Mouse (Mus musculus): ENCODE measurements around the gene Exoc3l2. TPM values are rescaled to one million over a fixed set of nuclear protein-coding genes. Genes with fewer than 3 reads are reported as not detected.
A peak's percentile ranks its signal among the peaks of the same experiment; 100 is the strongest.

Gene Exoc3l2
- polyA plus RNA-seq, 1 experiment from 2014 or later, result 0.97 TPM

DNA sequence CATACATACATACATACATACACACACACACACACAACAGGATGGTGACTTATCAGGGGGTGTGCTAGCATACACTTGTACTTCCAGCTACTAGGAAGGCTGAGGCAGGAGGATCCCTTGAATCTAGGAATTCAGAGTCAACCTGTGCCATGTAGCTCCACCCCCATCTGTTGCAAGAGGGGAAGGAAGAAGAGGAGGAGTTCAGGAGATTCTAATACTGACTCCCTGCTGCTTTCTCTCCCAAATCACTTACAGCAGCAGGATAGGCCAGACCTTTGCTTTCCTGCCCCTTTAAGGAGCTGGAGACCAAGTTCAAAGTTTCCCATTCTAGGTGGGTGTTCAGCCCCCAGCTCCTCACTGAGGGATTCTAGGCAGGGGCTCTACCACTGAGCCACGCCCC lies 22.4 kb downstream of the Exoc3l2 start:
- Histone ChIP-seq H3K9ac (ENCODE audit: low read length) (no peak overlapping the region), H3K4me3 (ENCODE audit: low read depth, low read length) (no peak overlapping the region), H3K4me1 (replicated peaks; ENCODE audit: control insufficient read depth, insufficient read depth) (no peaks in the 10 kb centered on the region), H3K4me2 (replicated peaks; ENCODE audit: low read depth) (no peak overlapping the region), H3K27me3 (ENCODE audit: control insufficient read depth, insufficient read depth, low read length) (no peaks in the 10 kb centered on the region; the same call in 1 of the 2 replicates), H3K36me3 (ENCODE audit: control insufficient read depth, insufficient read depth, low read length) (no peaks in the 10 kb centered on the region), H3K9me3 (ENCODE audit: control insufficient read depth, low read length) (no peaks in the 10 kb centered on the region), H3K27ac (replicated peaks) (no peak overlapping the region)
- no peak for ATAC-seq (ENCODE audit: low FRiP score, low TSS enrichment)
- no peak for TF ChIP-seq CTCF (IDR thresholded peaks at IDR 0.05; ENCODE audit: low read depth)
- TF ChIP-seq EP300 (optimal IDR thresholded peaks at IDR 0.05), result no peak
- WGBS, result 91% methylated on average over 1 of the region's 1 CpGs
- DNase-seq (ENCODE audit: low spot score), result no peak

DNA sequence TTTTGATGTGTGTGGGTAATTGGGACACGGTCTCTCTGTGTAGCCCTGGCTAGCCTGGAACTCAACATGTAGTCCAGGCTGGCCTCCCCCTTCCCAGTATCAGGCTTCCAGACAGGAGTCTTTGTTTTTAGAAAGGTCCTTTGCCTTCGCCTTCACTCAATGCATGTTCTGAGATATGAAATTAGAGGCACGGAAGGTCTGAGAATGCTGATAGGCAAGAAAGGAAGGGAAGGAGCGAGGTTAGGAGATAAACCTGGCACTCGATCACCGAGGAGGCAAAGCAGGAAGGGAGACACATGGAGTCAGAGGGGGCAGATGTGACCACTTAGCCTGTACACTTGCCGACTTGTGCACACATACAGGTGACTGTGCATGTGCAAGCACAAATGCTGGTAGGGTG lies 23.4 kb downstream of the Exoc3l2 start:
- Histone ChIP-seq H3K4me2 (replicated peaks; ENCODE audit: low read depth) (no peak overlapping the region), H3K9me3 (ENCODE audit: control insufficient read depth, low read length) (no peaks in the 10 kb centered on the region), H3K36me3 (ENCODE audit: control insufficient read depth, insufficient read depth, low read length) (no peaks in the 10 kb centered on the region), H3K4me3 (ENCODE audit: low read depth, low read length) (no peak overlapping the region), H3K9ac (ENCODE audit: low read length) (no peak overlapping the region), H3K4me1 (replicated peaks; ENCODE audit: control insufficient read depth, insufficient read depth) (no peaks in the 10 kb centered on the region), H3K27me3 (ENCODE audit: control insufficient read depth, insufficient read depth, low read length) (peaks cover 7% of the 10 kb centered on the region; the same call in 1 of the 2 replicates), H3K27ac (replicated peaks) (no peak overlapping the region)
- ATAC-seq (ENCODE audit: low FRiP score, low TSS enrichment) (no peak), DNase-seq (ENCODE audit: low spot score) (no peak)
- 83% methylated on average over 7 of the region's 7 CpGs for WGBS
- no peak for TF ChIP-seq EP300 (optimal IDR thresholded peaks at IDR 0.05)
- no peak for TF ChIP-seq CTCF (IDR thresholded peaks at IDR 0.05; ENCODE audit: low read depth)

DNA sequence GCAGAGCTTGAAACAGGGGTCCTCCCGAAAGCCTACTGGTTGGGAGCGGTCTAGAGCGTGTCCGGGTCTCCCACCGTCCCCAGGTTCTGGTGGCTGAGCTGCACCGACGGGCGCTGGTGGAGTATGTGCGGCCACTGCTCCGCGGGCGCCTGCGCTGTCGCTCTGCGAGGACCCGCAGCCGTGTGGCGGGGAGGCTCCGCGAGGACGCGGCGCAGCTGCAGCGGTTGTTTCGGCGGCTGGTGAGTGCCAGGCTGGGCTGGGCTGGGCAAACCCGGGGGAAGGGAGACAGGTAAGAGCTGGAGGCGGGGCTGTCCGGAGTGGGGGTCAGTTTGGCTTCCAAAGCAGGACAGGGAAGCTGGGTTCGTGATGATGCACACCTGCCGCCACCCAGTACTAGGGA lies 26.4 kb downstream of the Exoc3l2 start:
- Histone ChIP-seq H3K4me1 (replicated peaks; ENCODE audit: control insufficient read depth, insufficient read depth) (no peaks in the 10 kb centered on the region), H3K9me3 (ENCODE audit: control insufficient read depth, low read length) (no peaks in the 10 kb centered on the region), H3K4me2 (replicated peaks; ENCODE audit: low read depth) (no peak overlapping the region; the same call in 1 of the 2 replicates), H3K4me3 (ENCODE audit: low read depth, low read length) (0 out of 2 replicates have a peak overlapping the region, but pooled peaks have one; percentile 2), H3K27ac (replicated peaks) (no peak overlapping the region), H3K36me3 (ENCODE audit: control insufficient read depth, insufficient read depth, low read length) (no peaks in the 10 kb centered on the region), H3K27me3 (ENCODE audit: control insufficient read depth, insufficient read depth, low read length) (peaks cover 8% of the 10 kb centered on the region; the same call in 1 of the 2 replicates), H3K9ac (ENCODE audit: low read length) (no peak overlapping the region)
- DNase-seq (ENCODE audit: low spot score), result no peak
- 16% methylated on average over 31 of the region's 31 CpGs for WGBS
- TF ChIP-seq CTCF (IDR thresholded peaks at IDR 0.05; ENCODE audit: low read depth), result no peak
- TF ChIP-seq EP300 (optimal IDR thresholded peaks at IDR 0.05), result no peak
- peak; percentile 19; the same call in 1 of the 2 replicates for ATAC-seq (ENCODE audit: low FRiP score, low TSS enrichment)

DNA sequence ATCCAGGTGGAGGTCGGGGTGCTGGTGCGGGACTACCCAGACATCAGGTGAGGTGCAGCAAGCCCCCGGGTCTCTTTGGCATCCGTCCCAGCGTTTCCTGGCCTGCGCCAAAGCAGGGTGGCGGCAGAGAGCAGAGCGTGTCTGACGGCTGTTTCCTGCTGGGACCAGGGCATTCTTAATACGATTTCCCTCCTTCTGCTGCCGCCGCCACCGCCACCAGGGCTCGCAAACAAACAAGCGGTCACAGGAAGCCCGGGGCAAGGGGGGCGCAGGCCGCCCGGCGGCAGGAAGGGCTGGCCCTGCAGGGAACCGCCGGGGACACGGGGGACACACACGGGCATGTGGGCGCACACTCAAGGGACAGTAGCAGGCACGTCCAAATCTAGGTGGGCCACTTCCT lies 28.6 kb downstream of the Exoc3l2 start:
- no peaks in the 10 kb centered on the region for H3K36me3 ChIP-seq (ENCODE audit: control insufficient read depth, insufficient read depth, low read length)
- ATAC-seq (ENCODE audit: low FRiP score, low TSS enrichment) (peak; percentile 41; the same call in 1 of the 2 replicates), DNase-seq (ENCODE audit: low spot score) (no peak)
- 4% methylated on average over 24 of the region's 26 CpGs for WGBS
- no peaks in the 10 kb centered on the region for H3K9me3 ChIP-seq (ENCODE audit: control insufficient read depth, low read length)
- H3K9ac ChIP-seq (ENCODE audit: low read length), result no peak overlapping the region
- H3K27ac ChIP-seq (replicated peaks), result no peak overlapping the region
- 0 out of 2 replicates have a peak overlapping the region, but pooled peaks have one; percentile 17 for H3K4me3 ChIP-seq (ENCODE audit: low read depth, low read length)
- peak overlapping the region; percentile 23; the same call in 1 of the 2 replicates for H3K4me2 ChIP-seq (replicated peaks; ENCODE audit: low read depth)
- peaks cover 8% of the 10 kb centered on the region; the same call in 1 of the 2 replicates for H3K27me3 ChIP-seq (ENCODE audit: control insufficient read depth, insufficient read depth, low read length)
- H3K4me1 ChIP-seq (replicated peaks; ENCODE audit: control insufficient read depth, insufficient read depth), result no peaks in the 10 kb centered on the region
- TF ChIP-seq CTCF (IDR thresholded peaks at IDR 0.05; ENCODE audit: low read depth) (peak; percentile 50), EP300 (optimal IDR thresholded peaks at IDR 0.05) (no peak)

DNA sequence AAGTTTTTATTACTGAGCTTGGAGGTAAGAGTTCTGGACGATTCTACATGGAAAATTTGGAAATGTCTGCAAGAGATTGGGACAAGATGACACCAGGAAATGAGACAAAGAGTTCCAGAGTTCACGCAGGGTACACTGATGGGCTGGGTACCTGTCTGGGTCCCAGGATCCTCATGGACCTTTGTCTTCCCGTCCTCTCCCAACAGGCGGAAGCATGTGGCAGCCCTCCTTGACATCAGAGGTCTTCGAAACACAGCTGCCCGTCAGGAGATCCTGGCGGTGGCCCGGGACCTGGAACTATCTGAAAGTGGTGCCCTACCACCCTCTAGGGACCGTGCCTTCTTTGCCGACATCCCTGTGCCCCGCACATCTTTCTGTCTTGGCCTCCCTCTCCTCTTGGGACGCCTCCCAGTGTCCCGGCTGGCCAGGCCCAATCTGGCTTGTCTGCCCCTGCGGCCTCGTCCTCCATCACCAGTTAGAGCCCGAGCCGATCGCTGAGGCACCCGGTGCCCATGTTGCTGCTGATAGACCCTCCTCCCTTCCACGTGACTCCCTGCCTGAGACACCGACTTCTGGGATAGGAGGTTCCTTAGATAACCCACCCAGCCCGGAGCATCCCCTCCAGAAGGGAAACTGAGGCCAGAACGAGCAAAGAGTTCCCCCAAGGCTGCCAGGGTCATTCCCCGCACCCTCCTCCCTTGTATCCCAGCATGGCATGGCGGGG lies 31.8 kb downstream of the Exoc3l2 start:
- H3K4me1 ChIP-seq (replicated peaks; ENCODE audit: control insufficient read depth, insufficient read depth), result no peaks in the 10 kb centered on the region
- H3K27ac ChIP-seq (replicated peaks), result 0 out of 2 replicates have a peak overlapping the region, but pooled peaks have one; percentile 14
- 76% methylated on average over 25 of the region's 25 CpGs for WGBS
- no peaks in the 10 kb centered on the region for H3K9me3 ChIP-seq (ENCODE audit: control insufficient read depth, low read length)
- ATAC-seq (ENCODE audit: low FRiP score, low TSS enrichment) (no peak), DNase-seq (ENCODE audit: low spot score) (no peak)
- H3K9ac ChIP-seq (ENCODE audit: low read length), result no peak overlapping the region
- H3K4me3 ChIP-seq (ENCODE audit: low read depth, low read length), result no peak overlapping the region
- H3K4me2 ChIP-seq (replicated peaks; ENCODE audit: low read depth), result no peak overlapping the region
- TF ChIP-seq EP300 (optimal IDR thresholded peaks at IDR 0.05), result no peak
- no peak for TF ChIP-seq CTCF (IDR thresholded peaks at IDR 0.05; ENCODE audit: low read depth)
- no peaks in the 10 kb centered on the region for H3K36me3 ChIP-seq (ENCODE audit: control insufficient read depth, insufficient read depth, low read length)
- H3K27me3 ChIP-seq (ENCODE audit: control insufficient read depth, insufficient read depth, low read length), result 0 out of 2 replicates have a peak, but pooled peaks cover 8% of the 10 kb centered on the region
